Mouse (Mus musculus): ENCODE results near the gene Hsph1. TPM values are rescaled to one million over a fixed set of nuclear protein-coding genes. Genes with fewer than 3 reads are reported as not detected.

Gene Hsph1
- polyA plus RNA-seq, 1 experiment from 2014 or later = 126 TPM

DNA sequence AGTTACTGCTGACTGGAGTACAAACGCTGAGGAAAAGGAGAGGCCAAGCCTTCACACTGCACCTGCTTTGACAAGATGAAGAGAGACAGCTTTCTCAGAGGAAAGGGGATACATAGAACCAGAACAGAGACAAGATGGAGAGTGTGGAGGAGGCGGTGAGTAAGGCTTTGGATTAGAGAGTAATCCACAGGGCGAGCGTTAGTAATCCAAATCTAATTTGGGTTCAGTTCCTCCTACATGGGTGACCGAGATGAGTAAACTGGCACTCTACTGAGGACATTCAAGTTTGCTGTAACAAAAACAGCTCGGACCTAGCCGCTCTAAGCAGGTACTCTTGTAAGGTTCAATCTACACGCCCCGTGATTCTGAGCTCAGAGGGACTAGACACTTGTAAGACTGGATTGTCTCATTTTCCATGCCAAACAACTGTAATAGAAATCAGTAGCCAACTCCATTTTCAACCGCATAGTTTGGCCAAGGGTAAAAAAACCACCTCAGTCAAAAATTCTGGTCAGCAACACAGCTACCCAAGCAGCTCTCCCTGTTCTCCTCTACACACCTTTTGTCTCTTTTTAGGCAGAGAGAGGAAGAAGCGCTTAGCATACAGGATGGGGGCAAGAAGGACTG, 1.7 kb downstream of the Hsph1 start:
- H3K4me2 ChIP-seq (ENCODE audit: low read depth, severe bottlenecking) = peak overlapping the region; percentile 65
- peak overlapping the region; percentile 56 for H3K4me3 ChIP-seq (ENCODE audit: low read depth, low read length)
- no peak for ATAC-seq (ENCODE audit: insufficient number of reproducible peaks, low FRiP score, low TSS enrichment, low read depth)
- H3K9ac ChIP-seq (ENCODE audit: low read length) = peak overlapping the region; percentile 53; the same call in 1 of the 2 replicates
- H3K27me3 ChIP-seq (ENCODE audit: control insufficient read depth, insufficient read depth, low read length) = no peaks in the 10 kb centered on the region
- peaks cover 18% of the 10 kb centered on the region for H3K36me3 ChIP-seq (ENCODE audit: control insufficient read depth, insufficient read depth, low read length)
- H3K4me1 ChIP-seq (ENCODE audit: control insufficient read depth, insufficient read depth, low read length) = peaks cover 9% of the 10 kb centered on the region
- 80% methylated on average over 11 of the region's 11 CpGs for WGBS
- H3K27ac ChIP-seq (replicated peaks; ENCODE audit: low read depth, low read length) = no peak overlapping the region
- no peak for DNase-seq (ENCODE audit: low spot score)
- H3K9me3 ChIP-seq (ENCODE audit: control insufficient read depth, low read length) = no peaks in the 10 kb centered on the region

DNA sequence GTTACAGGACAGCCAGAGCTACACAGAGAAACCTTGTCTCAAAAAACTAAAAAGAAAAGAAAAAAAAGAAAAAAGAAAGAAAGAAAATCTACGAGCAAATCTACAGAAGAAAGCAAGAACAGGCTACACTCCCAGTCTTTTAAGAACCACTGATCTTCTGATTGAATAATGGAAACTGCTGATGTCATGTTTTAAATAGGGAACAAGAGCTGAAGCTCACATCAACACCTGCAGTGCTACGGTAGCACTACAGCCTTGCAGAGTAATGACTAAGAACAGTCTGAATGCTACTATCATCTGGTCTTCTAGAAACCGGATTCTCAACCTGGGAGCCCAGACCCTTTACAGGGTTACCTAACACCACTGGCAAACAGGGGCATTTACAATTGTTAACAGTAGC, 10.6 kb downstream of the Hsph1 start:
- no peaks in the 10 kb centered on the region for H3K9me3 ChIP-seq (ENCODE audit: control insufficient read depth, low read length)
- no peak overlapping the region for H3K4me2 ChIP-seq (ENCODE audit: low read depth, severe bottlenecking)
- H3K4me3 ChIP-seq (ENCODE audit: low read depth, low read length) = no peak overlapping the region
- DNase-seq (ENCODE audit: low spot score) (no peak), ATAC-seq (ENCODE audit: insufficient number of reproducible peaks, low FRiP score, low TSS enrichment, low read depth) (no peak)
- peaks cover 37% of the 10 kb centered on the region for H3K36me3 ChIP-seq (ENCODE audit: control insufficient read depth, insufficient read depth, low read length)
- H3K27me3 ChIP-seq (ENCODE audit: control insufficient read depth, insufficient read depth, low read length) = no peaks in the 10 kb centered on the region
- no peak overlapping the region for H3K27ac ChIP-seq (replicated peaks; ENCODE audit: low read depth, low read length)
- no peaks in the 10 kb centered on the region for H3K4me1 ChIP-seq (ENCODE audit: control insufficient read depth, insufficient read depth, low read length)
- H3K9ac ChIP-seq (ENCODE audit: low read length) = no peak overlapping the region
- 87% methylated on average over 3 of the region's 3 CpGs for WGBS

DNA sequence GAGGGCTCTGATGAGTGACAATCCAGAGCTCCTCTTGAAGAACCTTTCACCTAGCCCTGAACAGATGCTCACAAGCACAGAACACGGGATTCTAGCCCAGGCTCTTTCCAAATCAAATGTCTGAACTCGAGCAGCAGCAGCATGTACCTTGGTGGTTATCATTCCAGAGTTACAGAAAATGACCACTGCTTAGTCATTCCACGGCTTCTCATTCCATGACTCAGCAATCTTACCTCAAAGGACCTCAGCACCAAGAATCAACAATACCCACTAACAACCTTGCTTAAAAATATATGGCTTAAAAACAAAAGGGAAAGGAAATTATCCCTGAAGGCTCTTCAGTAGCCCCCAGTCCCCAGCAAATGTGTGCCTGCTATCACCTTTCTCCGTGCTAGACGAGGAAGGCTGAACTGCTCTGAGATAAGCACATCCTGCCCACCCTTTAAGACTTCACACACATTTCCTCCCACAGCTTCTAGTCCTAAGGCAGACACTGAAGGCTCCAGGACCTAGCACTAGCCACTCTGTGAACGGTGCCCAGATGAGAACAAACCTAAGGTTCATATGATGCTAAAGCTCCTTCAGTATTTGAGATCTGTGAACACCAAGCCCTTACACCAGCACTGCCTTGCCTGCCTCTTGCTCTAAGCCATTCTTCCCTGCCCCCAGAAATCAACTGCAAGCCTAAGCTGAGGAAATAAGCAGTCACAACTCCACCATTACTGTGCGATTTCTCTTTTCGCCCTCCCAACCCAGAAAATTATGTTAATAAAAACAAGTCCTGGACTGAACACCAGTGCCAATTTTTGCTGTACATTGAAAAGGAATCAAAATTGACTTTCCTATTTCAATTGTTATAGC, 12.1 kb downstream of the Hsph1 start:
- peaks cover 30% of the 10 kb centered on the region for H3K36me3 ChIP-seq (ENCODE audit: control insufficient read depth, insufficient read depth, low read length)

DNA sequence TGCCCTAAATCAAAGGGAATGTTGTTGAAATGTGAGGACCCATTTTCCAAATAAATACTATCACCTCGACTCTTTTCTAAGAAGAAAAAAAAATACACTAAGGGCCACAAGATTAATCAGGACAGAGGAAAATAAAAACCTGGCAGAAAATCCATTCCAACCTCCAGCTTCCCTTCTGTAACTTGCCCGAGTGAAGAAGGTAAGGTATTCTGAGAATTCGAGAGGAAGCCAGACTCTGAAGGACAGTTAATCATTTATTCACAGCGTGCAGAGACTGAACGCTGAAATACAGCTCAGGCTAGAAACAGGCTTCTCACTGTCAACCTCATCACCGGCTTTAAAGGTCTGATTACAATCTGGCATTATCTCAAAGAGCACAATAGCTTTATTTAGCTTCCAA, 13.5 kb downstream of the Hsph1 start:
- Histone ChIP-seq H3K36me3 (ENCODE audit: control insufficient read depth, insufficient read depth, low read length) (peaks cover 34% of the 10 kb centered on the region), H3K27ac (replicated peaks; ENCODE audit: low read depth, low read length) (no peak overlapping the region), H3K9me3 (ENCODE audit: control insufficient read depth, low read length) (no peaks in the 10 kb centered on the region), H3K27me3 (ENCODE audit: control insufficient read depth, insufficient read depth, low read length) (no peaks in the 10 kb centered on the region), H3K4me1 (ENCODE audit: control insufficient read depth, insufficient read depth, low read length) (no peaks in the 10 kb centered on the region), H3K4me3 (ENCODE audit: low read depth, low read length) (no peak overlapping the region), H3K9ac (ENCODE audit: low read length) (no peak overlapping the region), H3K4me2 (ENCODE audit: low read depth, severe bottlenecking) (no peak overlapping the region)
- 90% methylated on average over 6 of the region's 6 CpGs for WGBS
- DNase-seq (ENCODE audit: low spot score) (no peak), ATAC-seq (ENCODE audit: insufficient number of reproducible peaks, low FRiP score, low TSS enrichment, low read depth) (no peak)

More for the DNA sequence above, 12.1 kb downstream of the Hsph1 start:
- Histone ChIP-seq H3K4me2 (ENCODE audit: low read depth, severe bottlenecking) (no peak overlapping the region), H3K27ac (replicated peaks; ENCODE audit: low read depth, low read length) (no peak overlapping the region), H3K4me3 (ENCODE audit: low read depth, low read length) (no peak overlapping the region), H3K9ac (ENCODE audit: low read length) (no peak overlapping the region), H3K27me3 (ENCODE audit: control insufficient read depth, insufficient read depth, low read length) (no peaks in the 10 kb centered on the region), H3K4me1 (ENCODE audit: control insufficient read depth, insufficient read depth, low read length) (no peaks in the 10 kb centered on the region), H3K9me3 (ENCODE audit: control insufficient read depth, low read length) (no peaks in the 10 kb centered on the region)
- ATAC-seq (ENCODE audit: insufficient number of reproducible peaks, low FRiP score, low TSS enrichment, low read depth) (no peak), DNase-seq (ENCODE audit: low spot score) (no peak)
- 89% methylated on average over 8 of the region's 8 CpGs for WGBS

DNA sequence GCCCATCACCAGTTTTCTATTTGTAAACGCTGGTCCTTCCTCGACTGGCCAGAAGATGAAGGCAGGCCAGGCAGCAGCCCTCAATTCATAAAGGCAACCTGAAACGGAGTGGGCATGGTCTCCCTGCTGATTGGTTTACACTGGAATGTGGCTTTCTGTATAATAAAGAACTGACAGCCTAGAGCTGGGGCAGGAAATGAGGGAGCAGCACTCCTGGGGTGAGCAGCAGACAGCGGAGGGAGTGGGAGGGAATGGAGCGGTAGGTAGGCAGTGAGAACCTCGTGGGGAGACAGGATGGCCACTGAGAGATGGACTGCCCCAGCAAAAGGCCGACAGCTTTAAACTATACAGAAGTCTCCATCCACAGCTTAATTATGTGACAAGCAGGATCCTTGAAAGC, 14.0 kb downstream of the Hsph1 start:
- Histone ChIP-seq H3K27ac (replicated peaks; ENCODE audit: low read depth, low read length) (no peak overlapping the region), H3K9me3 (ENCODE audit: control insufficient read depth, low read length) (no peaks in the 10 kb centered on the region), H3K36me3 (ENCODE audit: control insufficient read depth, insufficient read depth, low read length) (peaks cover 39% of the 10 kb centered on the region), H3K4me1 (ENCODE audit: control insufficient read depth, insufficient read depth, low read length) (no peaks in the 10 kb centered on the region), H3K4me3 (ENCODE audit: low read depth, low read length) (no peak overlapping the region), H3K4me2 (ENCODE audit: low read depth, severe bottlenecking) (no peak overlapping the region), H3K27me3 (ENCODE audit: control insufficient read depth, insufficient read depth, low read length) (no peaks in the 10 kb centered on the region), H3K9ac (ENCODE audit: low read length) (no peak overlapping the region)
- 67% methylated on average over 7 of the region's 7 CpGs for WGBS
- DNase-seq (ENCODE audit: low spot score) = no peak
- ATAC-seq (ENCODE audit: insufficient number of reproducible peaks, low FRiP score, low TSS enrichment, low read depth) = no peak

DNA sequence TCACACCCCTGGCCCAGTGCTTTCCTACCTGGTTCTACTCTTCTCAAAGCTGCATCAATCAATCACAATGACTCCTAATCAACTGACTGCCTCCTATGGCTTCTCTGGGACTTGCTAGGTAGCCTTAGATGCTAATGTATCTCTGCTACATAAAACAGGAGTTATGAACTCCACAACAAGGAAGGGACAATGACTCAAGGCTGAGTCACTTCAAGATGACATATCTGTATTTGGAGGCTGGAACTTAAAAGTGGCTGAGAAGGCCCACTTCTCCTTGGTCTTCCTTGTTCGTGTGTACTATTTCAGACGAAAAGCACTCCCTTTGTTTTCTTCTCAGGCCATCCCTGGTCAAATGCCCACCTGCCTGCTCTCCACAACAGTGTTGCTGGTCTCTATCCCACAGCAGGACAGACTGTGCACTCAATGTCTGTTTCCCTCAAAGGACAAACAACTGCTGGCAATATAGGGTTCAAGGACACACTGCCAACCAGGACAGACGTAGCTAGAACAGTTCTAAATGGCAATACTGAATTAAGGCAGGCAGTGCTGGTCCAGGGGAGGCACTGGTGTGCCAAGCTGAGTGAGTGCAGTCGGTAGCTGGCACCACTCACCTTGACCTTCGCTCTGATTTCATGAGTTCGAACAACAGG, 18.3 kb downstream of the Hsph1 start:
- Histone ChIP-seq H3K27me3 (ENCODE audit: control insufficient read depth, insufficient read depth, low read length) (no peaks in the 10 kb centered on the region), H3K9me3 (ENCODE audit: control insufficient read depth, low read length) (no peaks in the 10 kb centered on the region), H3K27ac (replicated peaks; ENCODE audit: low read depth, low read length) (no peak overlapping the region), H3K4me3 (ENCODE audit: low read depth, low read length) (no peak overlapping the region), H3K36me3 (ENCODE audit: control insufficient read depth, insufficient read depth, low read length) (peaks cover 25% of the 10 kb centered on the region; the same call in 1 of the 2 replicates), H3K9ac (ENCODE audit: low read length) (no peak overlapping the region), H3K4me1 (ENCODE audit: control insufficient read depth, insufficient read depth, low read length) (no peaks in the 10 kb centered on the region), H3K4me2 (ENCODE audit: low read depth, severe bottlenecking) (no peak overlapping the region)
- DNase-seq (ENCODE audit: low spot score) (no peak), ATAC-seq (ENCODE audit: insufficient number of reproducible peaks, low FRiP score, low TSS enrichment, low read depth) (no peak)
- 87% methylated on average over 6 of the region's 6 CpGs for WGBS

DNA sequence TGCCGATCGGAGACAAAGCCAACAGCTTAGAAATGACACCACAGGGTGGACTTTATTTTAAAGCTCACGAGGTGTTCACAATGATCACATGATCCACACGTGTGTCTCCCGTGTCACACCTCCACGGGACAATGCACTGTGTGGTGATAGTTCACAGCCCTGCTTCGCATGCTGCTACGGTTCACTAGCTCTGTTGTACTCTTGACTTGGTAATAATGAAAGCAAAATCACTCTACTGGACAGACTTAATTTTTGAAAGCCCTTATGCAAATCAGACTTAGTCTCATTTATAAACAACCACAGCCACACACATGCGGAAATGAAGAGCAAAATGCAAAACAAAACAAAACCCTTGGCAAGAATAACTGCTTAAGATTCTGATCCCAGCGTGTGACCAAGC, 19.4 kb downstream of the Hsph1 start:
- ATAC-seq (ENCODE audit: insufficient number of reproducible peaks, low FRiP score, low TSS enrichment, low read depth) (no peak), DNase-seq (ENCODE audit: low spot score) (no peak)
- Histone ChIP-seq H3K4me2 (ENCODE audit: low read depth, severe bottlenecking) (no peak overlapping the region), H3K4me1 (ENCODE audit: control insufficient read depth, insufficient read depth, low read length) (no peaks in the 10 kb centered on the region), H3K36me3 (ENCODE audit: control insufficient read depth, insufficient read depth, low read length) (peaks cover 25% of the 10 kb centered on the region; the same call in 1 of the 2 replicates), H3K9me3 (ENCODE audit: control insufficient read depth, low read length) (no peaks in the 10 kb centered on the region), H3K27ac (replicated peaks; ENCODE audit: low read depth, low read length) (no peak overlapping the region), H3K27me3 (ENCODE audit: control insufficient read depth, insufficient read depth, low read length) (no peaks in the 10 kb centered on the region), H3K9ac (ENCODE audit: low read length) (no peak overlapping the region), H3K4me3 (ENCODE audit: low read depth, low read length) (no peak overlapping the region)
- 93% methylated on average over 10 of the region's 10 CpGs for WGBS

DNA sequence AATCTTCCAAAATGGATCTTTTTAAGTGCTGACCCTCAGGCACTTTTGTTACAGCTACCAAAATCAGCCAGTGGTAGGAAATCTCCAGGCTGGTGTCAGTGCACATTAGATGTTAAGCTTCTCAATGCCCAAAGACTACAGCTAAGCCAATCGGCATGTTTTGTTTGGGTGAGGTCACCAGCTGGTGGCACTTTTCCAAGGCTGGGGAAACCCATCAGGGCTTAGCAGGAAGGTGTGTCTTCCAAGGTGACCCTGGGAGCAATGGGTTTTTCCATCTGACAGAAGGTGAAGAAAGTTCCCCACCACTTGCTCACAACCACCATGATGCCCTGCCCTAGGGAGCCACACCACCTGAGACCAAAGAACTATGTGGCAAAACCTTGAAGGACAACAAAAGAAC, 20.0 kb downstream of the Hsph1 start:
- H3K4me2 ChIP-seq (ENCODE audit: low read depth, severe bottlenecking) = no peak overlapping the region
- ATAC-seq (ENCODE audit: insufficient number of reproducible peaks, low FRiP score, low TSS enrichment, low read depth) (no peak), DNase-seq (ENCODE audit: low spot score) (no peak)
- 88% methylated on average over 1 of the region's 1 CpGs for WGBS
- no peak overlapping the region for H3K27ac ChIP-seq (replicated peaks; ENCODE audit: low read depth, low read length)
- no peak overlapping the region for H3K9ac ChIP-seq (ENCODE audit: low read length)
- H3K4me1 ChIP-seq (ENCODE audit: control insufficient read depth, insufficient read depth, low read length) = no peaks in the 10 kb centered on the region
- no peaks in the 10 kb centered on the region for H3K9me3 ChIP-seq (ENCODE audit: control insufficient read depth, low read length)
- H3K36me3 ChIP-seq (ENCODE audit: control insufficient read depth, insufficient read depth, low read length) = peaks cover 23% of the 10 kb centered on the region; the same call in 1 of the 2 replicates
- H3K4me3 ChIP-seq (ENCODE audit: low read depth, low read length) = no peak overlapping the region
- no peaks in the 10 kb centered on the region for H3K27me3 ChIP-seq (ENCODE audit: control insufficient read depth, insufficient read depth, low read length)

Data from limb, embryonic 11.5 days (tissue).